Mouse (Mus musculus) adrenal gland, postnatal 4 days (tissue): Measurements from ENCODE around the gene Klhl20. TPM values are rescaled to one million over a fixed set of nuclear protein-coding genes. Genes with fewer than 3 reads are reported as not detected.

ENCODE experiments used
- DNase-seq, 2 experiments: peaks; one replicate each; pipeline ENCODE4 v3.0.0; 2021 to 2022; ENCODE audit warnings: low spot score in 2 of 2, mixed read lengths in 2 of 2
- total RNA-seq, 2 experiments: library from RNA; stranded (reverse); gene quantifications; 2 replicates each; pipeline ENCODE4 v1.2.3; 2021

The Klhl20 gene
- total RNA-seq, 2 experiments from 2014 or later, result 22.2 to 22.3 TPM

GRCm38 (mm10) chr1:161076238-161076637 lies 55.1 kb downstream of the Klhl20 start:
- no peak for DNase-seq

- no peak for DNase-seq
Measured at GRCm38 (mm10) chr1:161071272-161071620, 60.1 kb downstream of the Klhl20 start.

GRCm38 (mm10) chr1:161070352-161071271 lies 60.7 kb downstream of the Klhl20 start, which contains the start of the genes Dars2 and Cenpl:
TSS of gene Dars2 (minus strand) at chr1:161070658.
TSS of gene Cenpl (plus strand) at chr1:161070713.
- peak; percentile 83 to 94 for DNase-seq

- no peak for DNase-seq
Measured at GRCm38 (mm10) chr1:161063351-161063750, 68.0 kb downstream of the Klhl20 start.

- no peak for DNase-seq
Measured at GRCm38 (mm10) chr1:161057164-161057563, 74.1 kb downstream of the Klhl20 start.

- DNase-seq, result no peak
Measured at GRCm38 (mm10) chr1:161046972-161047371, 84.3 kb downstream of the Klhl20 start.

GRCm38 (mm10) chr1:161041261-161042020 lies 89.9 kb downstream of the Klhl20 start:
- DNase-seq, result no peak

GRCm38 (mm10) chr1:161040855-161041254 lies 90.5 kb downstream of the Klhl20 start:
- no peak for DNase-seq

GRCm38 (mm10) chr1:161040426-161040770 lies 90.9 kb downstream of the Klhl20 start:
- DNase-seq, result no peak

GRCm38 (mm10) chr1:161039741-161040425 lies 91.4 kb downstream of the Klhl20 start:
- DNase-seq, result no peak

GRCm38 (mm10) chr1:161038968-161039721 lies 92.2 kb downstream of the Klhl20 start:
- DNase-seq, result no peak

Other genes with a start within 250 kb of the Klhl20 start
- 10 to 100 TPM; 46.0 to 47.7 TPM for gene Rc3h1, start 225.1 kb downstream of the Klhl20 start, total RNA-seq
- gene Serpinc1, start 152.9 kb downstream of the Klhl20 start, total RNA-seq, result 100 to 1,000 TPM in 1 of 2 experiments, 10 to 100 TPM in 1; 10.2 to 294 TPM
- gene Zbtb37, start 96.7 kb downstream of the Klhl20 start, total RNA-seq, result 10 to 100 TPM; 26.4 to 29.5 TPM
- 10 to 100 TPM; 30.2 to 31.0 TPM for gene Dars2, start 60.9 kb downstream of the Klhl20 start, total RNA-seq
- 10 to 100 TPM in 1 of 2 experiments, 1 to 10 TPM in 1; 9.6 to 10.2 TPM for gene Cenpl, start 60.8 kb downstream of the Klhl20 start, total RNA-seq
- 1 to 10 TPM; 3.8 to 5.0 TPM for gene Ankrd45, start 11.2 kb upstream of the Klhl20 start, total RNA-seq
- not detected for gene Tex50, start 27.8 kb upstream of the Klhl20 start, total RNA-seq
- gene Prdx6, start 119.7 kb upstream of the Klhl20 start, total RNA-seq, result 100 to 1,000 TPM; 369 to 400 TPM